Mouse (Mus musculus) midbrain, embryonic 11.5 days (tissue): ENCODE data around the gene Ptk7. TPM values are rescaled to one million over a fixed set of nuclear protein-coding genes. Genes with fewer than 3 reads are reported as not detected.

Experiments used
- ATAC-seq: fragments of 200-750 bp; cut with Nextera tagmentation; 2 replicates; pipeline ENCODE4 v1.8.0; 2017; ENCODE audit warnings: moderate TSS enrichment, moderate library complexity; ENCODE audit not compliant: low FRiP score
- DNase-seq: peaks from one replicate; pipeline ENCODE4 v3.0.0; 2015; ENCODE audit warnings: low spot score; ENCODE audit errors: missing footprints
- H3K27ac ChIP-seq: fragments of 300-500 bp; sonication (generic); 2 replicates; pipeline ENCODE4 v1.5.1; 2014; ENCODE audit warnings: low read depth, low read length
- H3K27me3 ChIP-seq: fragments of 300-500 bp; sonication (generic); 2 replicates; pipeline ENCODE4 v1.6.1; 2014; ENCODE audit warnings: mild to moderate bottlenecking, low read length, moderate library complexity, mixed read lengths; ENCODE audit not compliant: control insufficient read depth, insufficient read depth
- H3K36me3 ChIP-seq: fragments of 300-500 bp; sonication (generic); 2 replicates; pipeline ENCODE4 v1.6.1; 2014; ENCODE audit warnings: mild to moderate bottlenecking, low read length, moderate library complexity, mixed read lengths; ENCODE audit not compliant: control insufficient read depth, insufficient read depth
- H3K4me1 ChIP-seq: fragments of 300-500 bp; sonication (generic); 2 replicates; pipeline ENCODE4 v1.6.1; 2014; ENCODE audit warnings: low read length; ENCODE audit not compliant: control insufficient read depth, insufficient read depth
- H3K4me2 ChIP-seq: fragments of 300-500 bp; sonication (generic); 2 replicates; pipeline ENCODE4 v1.6.1; 2014; ENCODE audit warnings: mild to moderate bottlenecking, moderate library complexity
- H3K4me3 ChIP-seq: fragments of 300-500 bp; sonication (generic); 2 replicates; pipeline ENCODE4 v1.5.1; 2014; ENCODE audit warnings: low read depth, low read length
- H3K9ac ChIP-seq: fragments of 300-500 bp; sonication (generic); 2 replicates; pipeline ENCODE4 v1.6.1; 2014; ENCODE audit warnings: low read length
- H3K9me3 ChIP-seq: fragments of 300-500 bp; sonication (generic); 2 replicates; pipeline ENCODE4 v1.6.1; 2016; ENCODE audit warnings: low read length; ENCODE audit not compliant: control insufficient read depth
- whole genome bisulfite sequencing: fragments of 180-500 bp; shearing (Covaris S2); extraction: QIAGEN DNeasy Blood & Tissue Kit; methylation state at CpG from one replicate; pipeline ENCODE4 v1.1.7; 2014; 5-methylcytosine and 5-hydroxymethylcytosine counted together
- polyA plus RNA-seq: library from polyadenylated mRNA; unstranded; fragments of >200 nt; fragmentation: Nextera tagmentation; extraction: Ambion mirVana; gene quantifications from 2 replicates; pipeline ENCODE4 v1.2.1, GENCODE M21; 2014

Ptk7 gene
- polyA plus RNA-seq, 1 experiment from 2014 or later, result 19.5 TPM

DNA sequence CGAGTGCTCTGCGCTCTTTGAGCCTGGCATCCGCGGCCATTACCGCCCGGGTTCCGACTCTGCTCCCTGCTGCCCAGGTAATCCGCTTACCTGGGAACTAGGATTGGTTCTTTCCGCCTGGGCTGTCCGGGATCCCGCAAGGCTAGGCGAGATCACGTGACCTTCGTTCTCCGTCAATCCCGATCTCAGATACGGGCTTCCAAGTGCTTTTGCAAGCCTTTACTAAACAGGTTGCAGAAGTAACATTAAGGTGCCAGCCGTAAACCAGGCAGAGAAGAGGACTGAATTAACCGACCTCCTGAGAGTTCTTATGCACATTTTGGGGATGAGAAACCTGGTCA, 17.0 kb upstream of the Ptk7 start:
- Histone ChIP-seq H3K9ac (peak overlapping the region; percentile 68), H3K27ac (no peak overlapping the region), H3K4me1 (peaks cover 26% of the 10 kb centered on the region), H3K36me3 (no peaks in the 10 kb centered on the region), H3K4me2 (peak overlapping the region; percentile 71), H3K27me3 (no peaks in the 10 kb centered on the region), H3K4me3 (peak overlapping the region; percentile 78), H3K9me3 (no peaks in the 10 kb centered on the region)
- 1% methylated on average over 19 of the region's 19 CpGs for WGBS
- no peak for DNase-seq
- ATAC-seq, result no peak

DNA sequence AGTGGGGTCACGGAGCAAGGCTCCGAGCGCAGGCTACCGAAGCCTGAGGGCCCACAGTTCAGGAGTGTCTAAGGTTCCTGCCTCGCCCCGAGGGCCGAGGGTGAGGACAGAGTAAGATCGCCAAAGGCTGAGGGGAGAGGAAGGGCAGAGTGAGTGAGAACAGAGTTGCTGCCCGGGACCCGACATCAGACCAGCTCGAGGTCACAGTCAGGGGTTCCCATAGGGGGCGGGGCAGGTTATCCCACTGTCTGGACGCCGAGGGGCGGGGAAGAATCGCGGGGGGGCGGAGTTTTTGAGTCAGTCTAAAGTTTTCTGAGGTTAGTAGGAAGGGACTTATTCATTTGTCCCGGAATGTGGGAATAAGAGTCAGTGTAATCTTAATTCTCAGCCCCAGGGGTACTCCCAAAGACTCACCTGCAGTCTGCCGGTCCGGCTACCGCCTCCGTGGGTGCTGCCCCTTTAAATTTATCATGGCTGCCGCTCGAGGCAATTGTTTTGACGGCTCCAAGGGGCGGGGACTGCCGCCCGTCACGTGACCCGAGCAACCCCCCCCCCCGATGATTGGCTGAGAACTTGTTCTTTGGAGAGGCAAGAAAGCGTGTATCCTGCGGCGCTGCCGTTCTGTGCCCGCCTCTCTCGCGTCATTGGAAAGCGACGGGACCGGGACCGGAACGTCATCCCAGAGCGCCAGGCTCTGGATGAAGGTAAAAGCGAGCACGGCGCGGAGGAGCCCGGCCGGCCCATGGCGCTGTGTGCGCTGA, 16.4 kb upstream of the Ptk7 start, which contains the start of the genes Klc4 and Mrpl2:
Klc4 (minus strand) TSS at position 462 of the 761 bp plus-strand sequence.
Mrpl2 (plus strand) TSS at position 669 of the 761 bp plus-strand sequence.
- no peaks in the 10 kb centered on the region; the same call in 1 of the 2 replicates for H3K36me3 ChIP-seq
- peaks cover 21% of the 10 kb centered on the region for H3K4me1 ChIP-seq
- peak within 1 kb of the TSS; percentile 72 for H3K4me2 ChIP-seq

DNA sequence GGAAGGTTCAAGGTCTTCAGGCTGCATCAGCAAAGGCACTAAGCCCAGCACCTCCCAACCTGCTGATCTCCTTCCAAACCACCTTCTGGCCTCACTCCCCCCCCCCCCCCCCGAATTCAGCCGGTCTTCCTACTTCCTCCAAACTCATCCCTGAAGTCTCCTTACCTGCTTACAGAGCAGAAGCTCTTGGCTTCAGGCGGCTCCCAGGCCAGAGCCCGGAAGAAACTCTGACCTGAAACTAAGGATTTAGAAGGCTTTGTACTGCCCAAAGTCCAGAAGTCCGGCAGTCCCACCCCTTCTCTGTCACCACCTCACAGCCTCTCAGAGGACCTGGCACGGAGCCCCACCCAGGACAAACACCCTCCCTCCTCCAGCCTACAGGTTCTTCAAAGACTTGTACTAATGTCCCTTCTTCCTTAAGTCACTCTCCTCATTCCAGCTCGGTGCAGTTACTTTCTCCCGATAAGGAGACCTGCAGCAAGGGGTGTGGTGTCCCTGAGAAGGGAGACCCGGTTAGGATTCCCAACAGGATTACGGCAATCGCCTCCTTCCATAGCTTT, 15.7 kb upstream of the Ptk7 start:
- 6% methylated on average over 11 of the region's 11 CpGs for WGBS
- H3K27ac ChIP-seq, result no peak overlapping the region
- ATAC-seq (peak; percentile 27; the same call in 1 of the 2 replicates), DNase-seq (no peak)
- H3K36me3 ChIP-seq, result peaks cover 3% of the 10 kb centered on the region; the same call in 1 of the 2 replicates
- H3K9ac ChIP-seq, result peak overlapping the region; percentile 60
- H3K4me1 ChIP-seq, result peaks cover 19% of the 10 kb centered on the region
- H3K4me3 ChIP-seq, result peak overlapping the region; percentile 78
- no peaks in the 10 kb centered on the region for H3K9me3 ChIP-seq
- H3K27me3 ChIP-seq, result no peaks in the 10 kb centered on the region
- H3K4me2 ChIP-seq, result peak overlapping the region; percentile 72

More for the DNA sequence above, 16.4 kb upstream of the Ptk7 start, which contains the start of the genes Klc4 and Mrpl2:
- peak within 1 kb of the TSS; percentile 78 for H3K4me3 ChIP-seq
- no peaks in the 10 kb centered on the region for H3K27me3 ChIP-seq
- WGBS, result under 1% methylated on average over 53 of the region's 53 CpGs
- ATAC-seq, result peak; percentile 74
- no peak within 1 kb of the TSS for H3K27ac ChIP-seq
- peak within 1 kb of the TSS; percentile 68 for H3K9ac ChIP-seq
- H3K9me3 ChIP-seq, result no peaks in the 10 kb centered on the region
- DNase-seq, result peak; percentile 100

DNA sequence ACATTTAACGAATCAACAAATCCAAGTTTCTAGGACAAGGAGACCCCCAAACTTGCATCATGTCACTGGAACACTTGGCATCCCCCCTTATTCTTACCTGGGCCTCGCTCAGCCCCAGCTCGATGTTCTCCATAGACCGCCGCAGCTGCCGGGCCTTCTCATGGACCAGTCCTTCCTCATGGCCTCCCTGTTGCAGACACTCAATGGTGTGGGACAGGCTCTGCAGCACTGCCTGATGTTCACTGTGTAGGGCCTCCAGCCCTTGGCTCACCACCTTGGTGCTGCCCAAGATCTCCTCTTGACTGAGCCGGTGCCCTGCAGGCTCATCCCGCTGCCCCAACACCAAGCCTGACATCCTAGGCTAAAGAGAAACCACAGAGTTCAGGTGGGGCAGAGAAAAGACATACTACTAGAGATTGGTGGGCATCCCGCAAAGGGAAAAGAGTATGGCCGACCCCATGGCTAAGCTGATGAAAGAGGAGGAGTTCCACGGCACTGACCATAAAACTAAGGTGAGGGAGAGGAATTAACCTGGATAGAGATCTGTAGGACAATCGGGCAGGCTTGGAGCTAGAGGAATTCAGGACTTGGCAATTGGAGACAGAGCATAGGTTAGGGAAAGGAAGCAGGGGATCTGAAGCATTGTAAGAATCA, 15.0 kb upstream of the Ptk7 start:
- H3K4me2 ChIP-seq, result no peak overlapping the region; the same call in 1 of the 2 replicates
- no peak overlapping the region; the same call in 1 of the 2 replicates for H3K4me3 ChIP-seq
- WGBS, result 88% methylated on average over 12 of the region's 12 CpGs

DNA sequence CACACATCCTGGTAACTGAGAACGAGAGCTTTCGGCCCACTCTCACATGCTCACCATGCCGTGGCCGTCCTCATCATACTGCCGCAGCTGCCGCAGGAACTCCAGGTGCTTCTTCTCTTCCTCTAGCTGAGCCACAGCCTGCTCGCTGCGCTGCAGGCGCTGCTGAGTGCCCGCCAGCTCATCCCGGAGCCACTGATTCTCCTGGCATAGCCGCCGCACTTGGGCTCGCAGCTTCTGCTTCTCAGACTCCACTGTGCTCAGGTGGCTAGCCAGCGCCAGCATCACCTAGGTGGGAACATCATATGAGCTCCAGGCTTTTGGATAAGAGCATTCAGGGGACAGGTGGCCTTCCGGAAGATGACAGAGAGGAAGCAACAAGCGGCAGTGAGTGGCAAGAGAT, 12.8 kb upstream of the Ptk7 start:
- Histone ChIP-seq H3K36me3 (peaks cover 3% of the 10 kb centered on the region; the same call in 1 of the 2 replicates), H3K27ac (no peak overlapping the region), H3K9me3 (no peaks in the 10 kb centered on the region), H3K9ac (no peak overlapping the region), H3K4me1 (peaks cover 12% of the 10 kb centered on the region), H3K4me2 (no peak overlapping the region), H3K4me3 (no peak overlapping the region), H3K27me3 (no peaks in the 10 kb centered on the region)
- ATAC-seq (no peak), DNase-seq (no peak)
- 91% methylated on average over 17 of the region's 17 CpGs for WGBS

More for the DNA sequence above, 15.0 kb upstream of the Ptk7 start:
- DNase-seq (no peak), ATAC-seq (no peak)
- peak overlapping the region; percentile 3; the same call in 1 of the 2 replicates for H3K9ac ChIP-seq
- no peaks in the 10 kb centered on the region for H3K9me3 ChIP-seq
- H3K4me1 ChIP-seq, result peaks cover 12% of the 10 kb centered on the region
- H3K27ac ChIP-seq, result no peak overlapping the region
- H3K27me3 ChIP-seq, result no peaks in the 10 kb centered on the region
- H3K36me3 ChIP-seq, result peaks cover 3% of the 10 kb centered on the region; the same call in 1 of the 2 replicates

DNA sequence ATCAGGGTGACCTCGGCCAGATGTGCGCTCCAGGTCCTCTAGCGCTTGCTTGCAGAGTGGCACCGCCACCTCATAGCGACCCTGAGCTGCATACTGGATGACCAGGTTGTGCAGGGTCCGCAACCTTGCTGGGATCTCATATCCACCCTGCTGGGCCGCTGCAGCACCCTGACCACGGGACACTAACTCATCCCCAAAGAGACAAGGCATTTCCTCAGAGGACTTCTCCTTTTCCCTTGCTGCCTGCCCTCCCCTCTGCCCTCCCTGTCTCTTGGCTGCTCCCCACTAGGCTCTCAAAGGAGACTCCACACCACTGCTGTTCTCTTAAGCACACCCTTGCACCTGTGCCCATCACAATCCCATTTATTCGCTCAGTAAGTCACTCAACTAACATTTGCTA, 10.6 kb upstream of the Ptk7 start:
- no peaks in the 10 kb centered on the region for H3K9me3 ChIP-seq
- peaks cover 5% of the 10 kb centered on the region for H3K36me3 ChIP-seq
- no peak overlapping the region for H3K4me3 ChIP-seq
- H3K27me3 ChIP-seq, result no peaks in the 10 kb centered on the region
- ATAC-seq (no peak), DNase-seq (no peak)
- 81% methylated on average over 9 of the region's 9 CpGs for WGBS
- H3K27ac ChIP-seq, result no peak overlapping the region
- peaks cover 6% of the 10 kb centered on the region for H3K4me1 ChIP-seq
- H3K9ac ChIP-seq, result no peak overlapping the region
- no peak overlapping the region for H3K4me2 ChIP-seq

DNA sequence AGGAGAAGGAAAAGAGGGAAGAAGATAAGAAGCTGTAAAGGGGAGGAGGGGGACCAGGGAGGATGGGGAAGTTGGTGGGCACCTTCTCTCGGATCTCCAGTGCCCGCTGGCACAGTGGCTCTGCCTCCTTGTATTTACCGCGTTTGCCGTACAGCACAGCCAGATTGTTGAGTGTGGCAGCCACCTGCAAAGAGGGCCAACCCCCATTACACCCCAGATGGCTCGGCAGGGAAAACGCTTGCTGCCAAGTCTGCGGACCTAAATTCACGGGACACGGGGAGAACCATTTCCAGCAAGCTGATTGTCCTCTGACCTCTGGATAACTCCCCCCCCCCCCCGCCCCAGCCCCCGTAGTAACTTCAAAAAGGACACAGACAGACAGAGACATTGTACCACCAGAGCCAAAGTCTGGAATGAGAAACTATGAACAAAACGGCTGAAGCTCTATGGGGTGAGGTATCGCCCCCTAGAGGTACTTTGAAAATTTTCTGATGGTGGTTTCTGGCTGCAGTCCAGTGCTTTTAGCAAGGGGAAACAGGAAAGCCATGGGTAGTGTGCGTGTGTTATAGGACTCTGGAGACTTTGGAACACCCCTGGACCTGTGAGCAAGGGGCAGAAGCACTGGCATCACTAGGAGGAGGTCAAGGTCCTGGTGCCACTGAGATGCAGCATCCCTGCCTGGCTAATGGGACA, 7.7 kb upstream of the Ptk7 start:
- peak; percentile 93 for DNase-seq
- ATAC-seq, result no peak
- no peak overlapping the region for H3K27ac ChIP-seq
- 29% methylated on average over 15 of the region's 15 CpGs for WGBS
- H3K4me3 ChIP-seq, result no peak overlapping the region
- H3K4me2 ChIP-seq, result no peak overlapping the region
- no peaks in the 10 kb centered on the region for H3K27me3 ChIP-seq
- peaks cover 3% of the 10 kb centered on the region for H3K4me1 ChIP-seq
- H3K9ac ChIP-seq, result no peak overlapping the region; the same call in 1 of the 2 replicates
- no peaks in the 10 kb centered on the region for H3K9me3 ChIP-seq
- H3K36me3 ChIP-seq, result peaks cover 7% of the 10 kb centered on the region

DNA sequence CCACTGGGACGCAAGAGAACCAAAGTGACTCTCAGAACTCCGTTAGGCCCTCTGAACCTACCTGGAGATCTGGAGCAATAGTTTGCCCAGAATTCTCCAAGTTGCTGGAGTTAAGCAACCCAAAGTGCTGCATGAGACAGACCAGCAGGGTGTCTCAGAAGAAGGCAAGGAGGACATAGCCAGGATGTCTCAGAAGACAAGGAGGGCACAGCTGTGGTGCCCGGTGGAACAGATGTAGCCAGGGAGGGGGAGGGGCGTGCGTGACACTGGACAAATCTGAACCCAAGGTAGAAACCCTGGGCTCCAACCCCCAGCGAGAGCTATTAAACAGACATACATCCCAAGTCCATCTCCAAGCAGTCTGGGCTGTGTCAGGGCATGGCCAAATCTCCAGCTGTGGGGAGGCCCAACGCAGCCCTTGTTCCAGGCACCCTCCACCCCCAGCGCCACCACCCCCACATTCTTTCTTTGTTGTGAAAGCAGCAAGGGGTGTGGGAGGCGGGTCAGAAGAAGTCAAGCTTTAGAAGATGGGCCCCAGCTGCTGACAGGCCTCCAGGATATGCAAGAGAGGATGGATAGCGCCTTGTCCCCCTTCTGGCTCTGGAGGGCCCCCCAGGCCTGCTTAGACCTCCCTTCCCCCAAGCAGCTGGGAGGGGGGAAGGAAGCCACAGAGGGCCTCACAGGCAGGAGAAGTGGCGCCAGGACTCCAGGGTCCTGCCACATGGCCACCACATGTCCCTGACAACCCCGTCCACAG, 559 bp upstream of the Ptk7 start:
- ATAC-seq (peak; percentile 69), DNase-seq (no peak)
- peak overlapping the region; percentile 77 for H3K4me2 ChIP-seq
- H3K27me3 ChIP-seq, result no peaks in the 10 kb centered on the region
- WGBS, result 4% methylated on average over 12 of the region's 12 CpGs
- no peaks in the 10 kb centered on the region for H3K9me3 ChIP-seq
- H3K36me3 ChIP-seq, result peaks cover 8% of the 10 kb centered on the region
- peak overlapping the region; percentile 55 for H3K27ac ChIP-seq
- peak overlapping the region; percentile 93 for H3K4me3 ChIP-seq
- peak overlapping the region; percentile 94 for H3K9ac ChIP-seq
- H3K4me1 ChIP-seq, result peaks cover 24% of the 10 kb centered on the region
